Mouse (Mus musculus) thymus, adult 2 months (tissue): ENCODE measurements around the gene Ccdc157. TPM values are rescaled to one million over a fixed set of nuclear protein-coding genes. Genes with fewer than 3 reads are reported as not detected.

Source experiments
- DNase-seq: peaks from one replicate; pipeline ENCODE4 v3.0.0; 2021
- H3K27ac ChIP-seq: fragments of 200-500 bp; 2 replicates; pipeline ENCODE4 v1.5.1; 2012; ENCODE audit warnings: low read length, control low read depth; ENCODE audit not compliant: control insufficient read depth, insufficient read depth
- H3K27me3 ChIP-seq: fragments of 200-500 bp; 2 replicates; pipeline ENCODE4 v1.6.1; 2012; ENCODE audit warnings: mild to moderate bottlenecking, low read length, moderate library complexity, mixed read lengths; ENCODE audit not compliant: control insufficient read depth, insufficient read depth
- H3K36me3 ChIP-seq: fragments of 200-500 bp; 2 replicates; pipeline ENCODE4 v1.6.1; 2012; ENCODE audit warnings: mild to moderate bottlenecking, low read length, moderate library complexity; ENCODE audit not compliant: control insufficient read depth, insufficient read depth
- H3K4me1 ChIP-seq: fragments of 200-500 bp; replicated peaks from 2 replicates; pipeline ENCODE4 v1.6.1; 2012; ENCODE audit warnings: low read length; ENCODE audit not compliant: control insufficient read depth, insufficient read depth
- H3K4me3 ChIP-seq: fragments of 200-500 bp; 2 replicates; pipeline ENCODE4 v1.5.1; 2012; ENCODE audit warnings: mild to moderate bottlenecking, low read length, control low read depth, moderate library complexity; ENCODE audit not compliant: control insufficient read depth, insufficient read depth
- CTCF ChIP-seq: fragments of 200-500 bp; IDR thresholded peaks from 2 replicates; pipeline ENCODE4 v1.5.1; 2012; ENCODE audit warnings: mild to moderate bottlenecking, control low read depth, low read length, moderate library complexity, borderline replicate concordance; ENCODE audit not compliant: control insufficient read depth, poor library complexity, insufficient read depth; ENCODE audit errors: extremely low read depth
- POLR2A ChIP-seq: fragments of 200-500 bp; IDR thresholded peaks from 2 replicates; pipeline ENCODE4 v1.6.1; 2012; ENCODE audit warnings: mild to moderate bottlenecking, low read length, control low read depth, moderate library complexity; ENCODE audit not compliant: control insufficient read depth, poor library complexity, insufficient read depth; ENCODE audit errors: extremely low read depth
- WGBS: fragments of 180-500 bp; shearing (Covaris S2); methylation state at CpG from one replicate; pipeline ENCODE4 v1.1.7; 2018; 5-methylcytosine and 5-hydroxymethylcytosine counted together
- polyA plus RNA-seq: library from polyadenylated mRNA; depleted of rRNA; stranded (reverse); fragments of >200 nt; gene quantifications from 2 replicates; pipeline ENCODE4 v1.2.3, GENCODE M21; 2012

The Ccdc157 gene
- polyA plus RNA-seq, 1 experiment = 7.8 TPM

GRCm38 (mm10) chr11:4184251-4184952, 24.3 kb upstream of the Ccdc157 start:
- TF ChIP-seq CTCF (no peak), POLR2A (no peak)
- WGBS = 76% methylated on average over 4 of the region's 4 CpGs
- H3K27me3 ChIP-seq = no peaks in the 10 kb centered on the region
- DNase-seq = no peak
- no peak overlapping the region for H3K4me3 ChIP-seq
- H3K36me3 ChIP-seq = peaks cover 24% of the 10 kb centered on the region
- peaks cover 10% of the 10 kb centered on the region for H3K4me1 ChIP-seq
- H3K27ac ChIP-seq = no peak overlapping the region

GRCm38 (mm10) chr11:4183511-4183910, 23.4 kb upstream of the Ccdc157 start:
- peaks cover 10% of the 10 kb centered on the region for H3K4me1 ChIP-seq
- H3K4me3 ChIP-seq = no peak overlapping the region
- TF ChIP-seq CTCF (no peak), POLR2A (no peak)
- peaks cover 33% of the 10 kb centered on the region for H3K36me3 ChIP-seq
- H3K27ac ChIP-seq = no peak overlapping the region
- H3K27me3 ChIP-seq = no peaks in the 10 kb centered on the region
- no peak for DNase-seq

GRCm38 (mm10) chr11:4182061-4182460, 22.0 kb upstream of the Ccdc157 start:
- no peak overlapping the region for H3K4me3 ChIP-seq
- 79% methylated on average over 1 of the region's 1 CpGs for WGBS
- no peak for DNase-seq
- no peak for TF ChIP-seq CTCF
- no peak for TF ChIP-seq POLR2A
- no peaks in the 10 kb centered on the region for H3K27me3 ChIP-seq
- H3K27ac ChIP-seq = no peak overlapping the region
- peaks cover 47% of the 10 kb centered on the region for H3K36me3 ChIP-seq
- H3K4me1 ChIP-seq = peaks cover 1% of the 10 kb centered on the region

GRCm38 (mm10) chr11:4177716-4178115, 17.6 kb upstream of the Ccdc157 start:
- no peak for DNase-seq
- H3K36me3 ChIP-seq = peaks cover 90% of the 10 kb centered on the region
- 96% methylated on average over 4 of the region's 4 CpGs for WGBS
- no peaks in the 10 kb centered on the region for H3K27me3 ChIP-seq
- H3K4me3 ChIP-seq = no peak overlapping the region
- H3K27ac ChIP-seq = no peak overlapping the region
- TF ChIP-seq CTCF (no peak), POLR2A (no peak)
- H3K4me1 ChIP-seq = no peaks in the 10 kb centered on the region

GRCm38 (mm10) chr11:4174586-4174985, 14.5 kb upstream of the Ccdc157 start:
- no peak for DNase-seq
- peaks cover 99% of the 10 kb centered on the region for H3K36me3 ChIP-seq
- H3K27ac ChIP-seq = no peak overlapping the region
- no peak overlapping the region for H3K4me3 ChIP-seq
- TF ChIP-seq POLR2A = no peak
- TF ChIP-seq CTCF = no peak
- H3K27me3 ChIP-seq = no peaks in the 10 kb centered on the region
- 97% methylated on average over 5 of the region's 5 CpGs for WGBS
- no peaks in the 10 kb centered on the region for H3K4me1 ChIP-seq

- Histone ChIP-seq H3K27ac (no peak overlapping the region), H3K36me3 (peaks cover 82% of the 10 kb centered on the region), H3K27me3 (no peaks in the 10 kb centered on the region), H3K4me3 (no peak overlapping the region), H3K4me1 (no peaks in the 10 kb centered on the region)
- TF ChIP-seq CTCF = no peak
- TF ChIP-seq POLR2A = no peak
- DNase-seq = no peak
- 95% methylated on average over 7 of the region's 7 CpGs for WGBS
These were observed 6.5 kb upstream of the Ccdc157 start for GRCm38 (mm10) chr11:4166467-4167090.

GRCm38 (mm10) chr11:4164701-4165100, 4.6 kb upstream of the Ccdc157 start:
- Histone ChIP-seq H3K36me3 (peaks cover 63% of the 10 kb centered on the region), H3K27me3 (no peaks in the 10 kb centered on the region), H3K4me3 (no peak overlapping the region), H3K27ac (no peak overlapping the region), H3K4me1 (peaks cover 5% of the 10 kb centered on the region)
- no peak for TF ChIP-seq POLR2A
- no peak for TF ChIP-seq CTCF
- DNase-seq = no peak
- WGBS = 96% methylated on average over 2 of the region's 2 CpGs
